Mouse (Mus musculus) liver, postnatal 0 days (tissue): ENCODE data around the gene Appl2. TPM values are rescaled to one million over a fixed set of nuclear protein-coding genes. Genes with fewer than 3 reads are reported as not detected.

Experiments used
- ATAC-seq: fragments of 200-750 bp; cut with Nextera tagmentation; 2 replicates; pipeline ENCODE4 v1.8.0; 2017; ENCODE audit warnings: mild to moderate bottlenecking, moderate library complexity
- DNase-seq: peaks from one replicate; pipeline ENCODE4 v3.0.0-alpha.2; 2016
- H3K27ac ChIP-seq: fragments of 300-500 bp; sonication (generic); 2 replicates; pipeline ENCODE4 v1.5.1; 2014; ENCODE audit warnings: antibody characterized with exemption, moderate library complexity, mild to moderate bottlenecking, low read depth
- H3K27me3 ChIP-seq: fragments of 300-500 bp; sonication (generic); 2 replicates; pipeline ENCODE4 v1.6.1; 2014; ENCODE audit warnings: low read length, control low read depth, mixed read lengths; ENCODE audit not compliant: insufficient read depth
- H3K36me3 ChIP-seq: fragments of 300-500 bp; sonication (generic); replicated peaks from 2 replicates; pipeline ENCODE4 v1.6.1; 2014; ENCODE audit warnings: mild to moderate bottlenecking, control low read depth, low read length, moderate library complexity, mixed read lengths; ENCODE audit not compliant: insufficient read depth
- H3K4me1 ChIP-seq: fragments of 300-500 bp; sonication (generic); 2 replicates; pipeline ENCODE4 v1.6.1; 2014; ENCODE audit warnings: antibody characterized with exemption, mild to moderate bottlenecking, control low read depth; ENCODE audit not compliant: insufficient read depth
- H3K4me2 ChIP-seq: fragments of 300-500 bp; sonication (generic); 2 replicates; pipeline ENCODE4 v1.6.1; 2014; ENCODE audit warnings: low read depth, mild to moderate bottlenecking, low read length, moderate library complexity, mixed read lengths
- H3K4me3 ChIP-seq: fragments of 300-500 bp; sonication (generic); 2 replicates; pipeline ENCODE4 v1.5.1; 2014; ENCODE audit warnings: low read depth, low read length
- H3K9ac ChIP-seq: fragments of 300-500 bp; sonication (generic); replicated peaks from 2 replicates; pipeline ENCODE4 v1.6.1; 2014; ENCODE audit warnings: mild to moderate bottlenecking, moderate library complexity
- H3K9me3 ChIP-seq: fragments of 300-500 bp; sonication (generic); 2 replicates; pipeline ENCODE4 v1.6.1; 2016; ENCODE audit warnings: mild to moderate bottlenecking, control low read depth, low read length, mixed read lengths
- CTCF ChIP-seq: sonication (generic); IDR thresholded peaks from 2 replicates; pipeline ENCODE4 v1.5.1; 2016; ENCODE audit warnings: antibody characterized with exemption, low read depth
- EP300 ChIP-seq: IDR thresholded peaks from 2 replicates; pipeline ENCODE4 v1.6.1; 2016; ENCODE audit warnings: antibody characterized with exemption, low read depth, mild to moderate bottlenecking
- WGBS: fragments of 180-500 bp; shearing (Covaris S2); extraction: QIAGEN DNeasy Blood & Tissue Kit; methylation state at CpG from one replicate; pipeline ENCODE4 v1.1.7; 2014; ENCODE audit not compliant: insufficient replicate concordance; 5-methylcytosine and 5-hydroxymethylcytosine counted together
- polyA plus RNA-seq: library from polyadenylated mRNA; unstranded; fragments of >200 nt; fragmentation: Nextera tagmentation; extraction: Ambion mirVana; gene quantifications from 2 replicates; pipeline ENCODE4 v1.2.1, GENCODE M21; 2015

The Appl2 gene
- polyA plus RNA-seq, 1 experiment from 2014 or later, result 9.2 TPM

DNA sequence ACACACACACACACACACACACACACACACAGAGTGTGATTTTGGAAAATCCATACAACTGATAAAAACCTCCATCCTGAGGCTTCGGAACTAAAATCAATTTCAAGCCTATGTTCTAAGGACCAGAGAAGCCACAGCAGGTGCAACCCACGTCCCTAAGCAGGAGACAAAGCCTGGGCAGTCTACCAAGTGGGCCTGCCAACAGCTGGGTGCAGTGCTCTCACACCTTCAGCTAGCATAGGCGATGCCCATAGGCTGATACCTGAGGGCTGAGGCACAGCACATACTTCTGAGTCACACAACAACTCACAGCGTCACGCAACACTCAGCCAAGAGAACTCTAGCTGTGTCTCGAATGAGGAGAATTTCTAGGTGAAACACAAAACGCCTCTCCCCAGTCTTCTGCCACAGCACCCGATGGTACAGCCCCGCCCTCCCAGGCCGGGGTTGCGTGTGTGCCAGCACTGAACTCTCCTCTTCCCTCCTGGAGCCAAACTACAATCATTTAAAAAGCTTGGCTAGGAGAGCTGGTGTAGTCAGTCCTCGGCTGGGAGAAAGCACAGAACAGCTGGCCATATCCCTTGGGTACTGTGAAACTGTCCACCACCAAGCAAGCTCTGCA is 29.6 kb downstream of the Appl2 start:
- no peak overlapping the region for H3K9ac ChIP-seq
- H3K27ac ChIP-seq, result no peak overlapping the region
- no peaks in the 10 kb centered on the region for H3K9me3 ChIP-seq
- H3K4me1 ChIP-seq, result no peaks in the 10 kb centered on the region
- TF ChIP-seq EP300 (no peak), CTCF (no peak)
- DNase-seq (no peak), ATAC-seq (no peak)
- peaks cover 10% of the 10 kb centered on the region; the same call in 1 of the 2 replicates for H3K36me3 ChIP-seq
- H3K4me3 ChIP-seq, result no peak overlapping the region
- 80% methylated on average over 12 of the region's 12 CpGs for WGBS
- no peak overlapping the region for H3K4me2 ChIP-seq
- H3K27me3 ChIP-seq, result no peaks in the 10 kb centered on the region

DNA sequence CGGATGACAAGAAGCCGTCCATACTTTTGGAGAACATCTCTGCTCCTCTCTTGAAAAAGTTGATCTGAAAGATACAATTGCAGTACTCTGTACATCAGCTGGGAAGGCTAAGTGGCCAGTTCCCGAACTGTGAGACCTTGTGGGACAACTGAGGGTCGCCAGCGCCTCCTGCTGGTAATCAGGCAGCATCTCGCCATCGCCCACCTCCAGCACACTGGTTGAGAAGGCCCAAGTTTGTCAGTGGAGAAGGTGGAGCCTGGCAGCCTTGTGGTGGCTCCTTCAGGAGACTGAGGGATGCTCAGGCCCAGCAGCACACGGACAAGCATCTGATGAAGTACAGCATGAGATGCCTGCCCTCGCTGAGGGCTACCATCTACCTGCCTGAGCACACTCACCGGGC is 31.2 kb downstream of the Appl2 start:
- Histone ChIP-seq H3K4me3 (no peak overlapping the region), H3K4me2 (no peak overlapping the region), H3K27ac (no peak overlapping the region), H3K9me3 (no peaks in the 10 kb centered on the region), H3K27me3 (no peaks in the 10 kb centered on the region), H3K9ac (no peak overlapping the region), H3K36me3 (peaks cover 14% of the 10 kb centered on the region), H3K4me1 (no peaks in the 10 kb centered on the region)
- no peak for TF ChIP-seq EP300
- peak; percentile 68 for TF ChIP-seq CTCF
- ATAC-seq, result no peak
- peak; percentile 51 for DNase-seq
- WGBS, result 64% methylated on average over 10 of the region's 10 CpGs

DNA sequence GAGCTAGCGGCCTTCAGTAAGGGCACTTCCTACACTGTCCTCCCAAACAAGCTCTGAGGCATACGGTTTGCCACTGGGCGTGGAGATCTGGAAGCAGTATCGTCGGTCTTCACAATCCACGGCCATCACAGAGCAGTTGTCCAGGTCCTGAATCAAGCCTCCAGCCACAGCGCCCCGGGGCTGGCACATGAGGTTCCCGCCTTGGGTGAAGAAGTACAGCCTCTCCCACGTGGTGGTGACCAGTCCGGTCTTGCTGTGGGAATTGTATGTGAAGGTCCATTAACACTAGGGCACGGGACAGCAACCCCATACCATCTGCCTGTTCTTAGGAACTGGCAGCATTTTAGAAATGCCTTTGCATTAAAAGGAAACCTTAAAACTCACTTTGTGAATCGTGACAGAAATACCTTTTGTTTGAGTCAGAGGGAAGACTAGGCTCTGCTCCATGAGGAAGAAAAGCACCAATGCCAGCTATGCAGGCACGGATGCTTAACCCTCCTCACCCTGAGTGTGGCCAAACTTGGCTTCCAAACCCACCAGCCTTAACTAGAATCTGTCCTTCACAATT is 35.8 kb downstream of the Appl2 start:
- H3K4me2 ChIP-seq, result no peak overlapping the region
- no peaks in the 10 kb centered on the region for H3K4me1 ChIP-seq
- H3K9me3 ChIP-seq, result no peaks in the 10 kb centered on the region
- TF ChIP-seq EP300, result no peak
- no peak for TF ChIP-seq CTCF
- 86% methylated on average over 14 of the region's 14 CpGs for WGBS
- H3K9ac ChIP-seq, result no peak overlapping the region
- H3K27ac ChIP-seq, result no peak overlapping the region
- no peak for ATAC-seq
- DNase-seq, result no peak
- H3K36me3 ChIP-seq, result peaks cover 32% of the 10 kb centered on the region
- no peaks in the 10 kb centered on the region for H3K27me3 ChIP-seq
- no peak overlapping the region for H3K4me3 ChIP-seq

DNA sequence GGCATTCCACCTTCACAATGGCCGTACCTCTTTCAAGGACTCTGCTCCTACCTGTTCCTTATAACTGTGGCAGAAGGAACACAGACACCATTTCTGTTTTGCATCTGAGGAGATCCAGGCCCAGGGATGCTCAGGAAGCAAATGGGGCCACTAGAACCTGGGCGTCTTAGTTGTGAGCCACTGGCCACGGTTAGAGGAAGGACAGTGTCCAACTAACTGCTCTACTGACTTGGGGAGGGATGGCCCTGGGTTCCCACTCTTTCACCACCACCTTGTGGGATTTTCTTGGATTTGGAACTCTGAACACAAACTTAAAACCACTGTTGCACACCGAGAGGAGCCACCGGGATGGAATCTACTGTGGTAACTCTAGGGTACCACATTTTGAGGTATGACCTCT is 36.7 kb downstream of the Appl2 start:
- ATAC-seq (no peak), DNase-seq (no peak)
- no peaks in the 10 kb centered on the region for H3K9me3 ChIP-seq
- no peak for TF ChIP-seq EP300
- no peak for TF ChIP-seq CTCF
- WGBS, result 84% methylated on average over 5 of the region's 5 CpGs
- H3K27ac ChIP-seq, result no peak overlapping the region
- no peak overlapping the region for H3K4me3 ChIP-seq
- H3K4me2 ChIP-seq, result no peak overlapping the region
- H3K9ac ChIP-seq, result no peak overlapping the region
- no peaks in the 10 kb centered on the region for H3K27me3 ChIP-seq
- H3K36me3 ChIP-seq, result peaks cover 37% of the 10 kb centered on the region
- H3K4me1 ChIP-seq, result no peaks in the 10 kb centered on the region

DNA sequence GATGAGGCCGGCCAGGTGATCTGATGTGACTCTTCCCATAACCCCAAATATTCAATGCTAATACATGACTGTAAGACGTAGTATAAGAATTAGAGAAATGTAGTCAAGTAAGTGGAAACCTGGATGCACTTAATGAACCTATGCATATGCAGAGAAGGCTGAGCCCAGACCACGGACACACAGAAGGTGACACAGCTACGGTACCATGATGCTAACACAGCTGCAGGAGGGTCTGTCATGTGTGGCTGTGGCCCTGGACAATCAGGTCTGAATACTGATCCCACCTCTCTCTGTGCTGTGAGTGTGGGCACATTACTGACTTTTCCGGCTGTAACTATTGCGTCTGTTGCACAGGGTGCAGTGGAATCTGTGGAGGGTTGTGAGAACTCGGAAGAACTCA is 38.0 kb downstream of the Appl2 start:
- TF ChIP-seq EP300 (no peak), CTCF (no peak)
- no peak overlapping the region for H3K9ac ChIP-seq
- H3K4me3 ChIP-seq, result no peak overlapping the region
- ATAC-seq, result no peak
- 91% methylated on average over 7 of the region's 7 CpGs for WGBS
- peaks cover 44% of the 10 kb centered on the region for H3K36me3 ChIP-seq
- no peaks in the 10 kb centered on the region for H3K9me3 ChIP-seq
- DNase-seq, result no peak
- no peak overlapping the region for H3K4me2 ChIP-seq
- H3K27ac ChIP-seq, result no peak overlapping the region
- H3K27me3 ChIP-seq, result no peaks in the 10 kb centered on the region
- H3K4me1 ChIP-seq, result no peaks in the 10 kb centered on the region

DNA sequence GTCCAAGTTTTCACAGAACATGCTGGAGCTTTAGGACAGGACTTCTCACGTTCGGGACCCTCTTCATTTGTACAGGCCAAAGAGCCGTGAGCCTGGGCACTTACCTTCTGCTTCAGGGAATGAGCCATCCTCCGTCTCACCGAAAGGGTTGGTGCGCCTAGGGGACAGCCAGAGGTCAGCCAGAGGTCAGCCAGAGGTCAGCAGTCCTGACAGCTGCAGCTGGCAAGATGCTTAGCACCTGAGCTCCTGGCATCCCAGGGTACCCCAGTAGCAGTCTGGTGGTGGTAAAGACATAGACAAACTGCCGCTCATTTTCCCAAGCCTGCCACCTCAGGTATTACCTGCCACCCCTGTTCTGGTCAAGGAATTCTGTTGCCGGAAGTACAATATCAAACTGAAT is 39.9 kb downstream of the Appl2 start:
- H3K27ac ChIP-seq, result no peak overlapping the region
- H3K9me3 ChIP-seq, result no peaks in the 10 kb centered on the region
- no peak overlapping the region for H3K4me3 ChIP-seq
- peaks cover 46% of the 10 kb centered on the region for H3K36me3 ChIP-seq
- no peak overlapping the region for H3K9ac ChIP-seq
- ATAC-seq (no peak), DNase-seq (no peak)
- no peaks in the 10 kb centered on the region for H3K27me3 ChIP-seq
- no peaks in the 10 kb centered on the region for H3K4me1 ChIP-seq
- TF ChIP-seq EP300, result no peak
- no peak for TF ChIP-seq CTCF
- H3K4me2 ChIP-seq, result no peak overlapping the region
- 84% methylated on average over 8 of the region's 8 CpGs for WGBS

DNA sequence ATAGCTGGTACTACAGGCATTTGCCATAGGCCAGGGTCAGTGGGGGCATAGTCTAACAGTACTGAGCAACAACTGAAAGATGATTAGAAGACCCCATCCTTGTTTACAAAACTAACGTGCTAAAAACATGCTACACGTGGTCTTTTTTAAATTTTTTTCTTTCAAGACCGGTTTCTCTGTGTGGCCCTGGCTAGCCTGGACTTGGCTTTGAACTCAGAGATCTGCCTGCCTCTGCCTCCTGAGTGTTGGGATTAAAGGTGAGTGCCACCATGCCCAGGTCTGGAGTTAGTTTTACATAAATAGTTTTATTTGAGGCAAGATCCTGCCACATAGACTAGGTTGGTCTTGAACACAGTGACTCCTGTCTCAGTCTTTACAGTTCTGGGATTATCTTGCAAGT is 41.4 kb downstream of the Appl2 start:
- Histone ChIP-seq H3K27ac (no peak overlapping the region), H3K36me3 (peaks cover 45% of the 10 kb centered on the region), H3K27me3 (no peaks in the 10 kb centered on the region), H3K9ac (no peak overlapping the region), H3K4me2 (no peak overlapping the region), H3K9me3 (no peaks in the 10 kb centered on the region), H3K4me1 (no peaks in the 10 kb centered on the region), H3K4me3 (no peak overlapping the region)
- DNase-seq (no peak), ATAC-seq (no peak)
- TF ChIP-seq EP300, result no peak
- no peak for TF ChIP-seq CTCF
- 91% methylated on average over 3 of the region's 3 CpGs for WGBS
